Mouse (Mus musculus) midbrain, embryonic 10.5 days (tissue): ENCODE data around the gene Sqor. TPM values are rescaled to one million over a fixed set of nuclear protein-coding genes. Genes with fewer than 3 reads are reported as not detected.
A peak's percentile ranks its signal among the peaks of the same experiment; 100 is the strongest.

Experiments used
- DNase-seq: peaks from one replicate; pipeline ENCODE4 v3.0.0-alpha.2; 2017; ENCODE audit warnings: low spot score
- H3K27ac ChIP-seq: fragments of 300-500 bp; sonication (generic); replicated peaks from 2 replicates; pipeline ENCODE4 v1.5.1; 2016; ENCODE audit warnings: mild to moderate bottlenecking
- H3K27me3 ChIP-seq: fragments of 300-500 bp; sonication (generic); 2 replicates; pipeline ENCODE4 v1.6.1; 2016; ENCODE audit warnings: low read depth, mild to moderate bottlenecking; ENCODE audit not compliant: poor library complexity, severe bottlenecking
- H3K36me3 ChIP-seq: fragments of 300-500 bp; sonication (generic); 2 replicates; pipeline ENCODE4 v1.6.1; 2016; ENCODE audit warnings: mild to moderate bottlenecking, moderate library complexity
- H3K4me1 ChIP-seq: fragments of 300-500 bp; sonication (generic); 2 replicates; pipeline ENCODE4 v1.6.1; 2016
- H3K4me3 ChIP-seq: fragments of 300-500 bp; sonication (generic); 2 replicates; pipeline ENCODE4 v1.5.1; 2016; ENCODE audit warnings: mild to moderate bottlenecking, moderate library complexity
- H3K9me3 ChIP-seq: fragments of 300-500 bp; sonication (generic); replicated peaks from 2 replicates; pipeline ENCODE4 v1.6.1; 2016; ENCODE audit warnings: mild to moderate bottlenecking
- WGBS: fragments of 180-500 bp; shearing (Covaris S2); methylation state at CpG from one replicate; pipeline ENCODE4 v1.1.7; 2016; 5-methylcytosine and 5-hydroxymethylcytosine counted together
- polyA plus RNA-seq: library from polyadenylated mRNA; unstranded; fragments of >200 nt; fragmentation: Nextera tagmentation; extraction: Ambion mirVana; gene quantifications from 2 replicates; pipeline ENCODE4 v1.2.1, GENCODE M21; 2016

The Sqor gene
- polyA plus RNA-seq: 3.1 and 3.2 TPM in 2 replicates

- DNase-seq: peak; percentile 52
- Histone ChIP-seq H3K27ac (peak within 1 kb of the TSS; percentile 63), H3K4me3 (peak within 1 kb of the TSS; percentile 63), H3K4me1 (peaks cover 10% of the 10 kb centered on the region), H3K27me3 (peaks cover 48% of the 10 kb centered on the region), H3K36me3 (no peaks in the 10 kb centered on the region), H3K9me3 (no peaks in the 10 kb centered on the region)
- under 1% methylated on average over 45 of the region's 46 CpGs for WGBS
Measured at GRCm38 (mm10) chr2:122765071-122765793, at the start of gene Sqor. Gene Sqor (plus strand): TSS chr2:122765237.

- Histone ChIP-seq H3K9me3 (no peaks in the 10 kb centered on the region), H3K36me3 (no peaks in the 10 kb centered on the region), H3K27ac (no peak overlapping the region), H3K4me1 (no peaks in the 10 kb centered on the region), H3K27me3 (no peaks in the 10 kb centered on the region), H3K4me3 (no peak overlapping the region)
- WGBS: 87% methylated on average over 3 of the region's 3 CpGs
- DNase-seq: no peak
Measured at GRCm38 (mm10) chr2:122716301-122716842, 48.7 kb upstream of the Sqor start.

- WGBS: 84% methylated on average over 1 of the region's 1 CpGs
- Histone ChIP-seq H3K4me3 (no peak overlapping the region), H3K9me3 (no peaks in the 10 kb centered on the region), H3K36me3 (no peaks in the 10 kb centered on the region), H3K4me1 (no peaks in the 10 kb centered on the region), H3K27me3 (no peaks in the 10 kb centered on the region), H3K27ac (no peak overlapping the region)
- no peak for DNase-seq
Measured at GRCm38 (mm10) chr2:122719232-122719631, 45.8 kb upstream of the Sqor start.

- H3K27ac ChIP-seq: no peak overlapping the region
- H3K4me1 ChIP-seq: no peaks in the 10 kb centered on the region
- H3K4me3 ChIP-seq: no peak overlapping the region
- no peaks in the 10 kb centered on the region for H3K9me3 ChIP-seq
- H3K27me3 ChIP-seq: no peaks in the 10 kb centered on the region
- no peaks in the 10 kb centered on the region for H3K36me3 ChIP-seq
- no peak for DNase-seq
- WGBS: 82% methylated on average over 3 of the region's 3 CpGs
Measured at GRCm38 (mm10) chr2:122720564-122720963, 44.5 kb upstream of the Sqor start.

GRCm38 (mm10) chr2:122725604-122726003 lies 39.4 kb upstream of the Sqor start:
- DNase-seq: peak; percentile 23

GRCm38 (mm10) chr2:122731456-122731855 lies 33.6 kb upstream of the Sqor start:
- no peak for DNase-seq
- H3K27ac ChIP-seq: no peak overlapping the region
- H3K36me3 ChIP-seq: no peaks in the 10 kb centered on the region
- no peaks in the 10 kb centered on the region for H3K9me3 ChIP-seq
- H3K4me1 ChIP-seq: no peaks in the 10 kb centered on the region
- WGBS: 89% methylated on average over 2 of the region's 2 CpGs
- no peak overlapping the region for H3K4me3 ChIP-seq
- H3K27me3 ChIP-seq: peaks cover 11% of the 10 kb centered on the region

More at GRCm38 (mm10) chr2:122725604-122726003, 39.4 kb upstream of the Sqor start:
- Histone ChIP-seq H3K4me3 (no peak overlapping the region), H3K27ac (no peak overlapping the region), H3K9me3 (no peaks in the 10 kb centered on the region), H3K27me3 (no peaks in the 10 kb centered on the region), H3K4me1 (no peaks in the 10 kb centered on the region), H3K36me3 (no peaks in the 10 kb centered on the region)
- WGBS: 61% methylated on average over 10 of the region's 10 CpGs

GRCm38 (mm10) chr2:122737894-122738830 lies 26.9 kb upstream of the Sqor start, which contains the start of gene Bloc1s6:
Gene Bloc1s6 (plus strand): TSS chr2:122738503.
- peak within 1 kb of the TSS; percentile 88 for H3K4me3 ChIP-seq
- H3K9me3 ChIP-seq: no peaks in the 10 kb centered on the region
- DNase-seq: peak; percentile 93
- peak within 1 kb of the TSS; percentile 94 for H3K27ac ChIP-seq
- peaks cover 11% of the 10 kb centered on the region for H3K27me3 ChIP-seq
- 0 out of 2 replicates have a peak, but pooled peaks cover 5% of the 10 kb centered on the region for H3K36me3 ChIP-seq
- 1% methylated on average over 52 of the region's 59 CpGs for WGBS
- H3K4me1 ChIP-seq: peaks cover 16% of the 10 kb centered on the region

- Histone ChIP-seq H3K4me1 (peaks cover 16% of the 10 kb centered on the region), H3K27ac (peak overlapping the region; percentile 94), H3K9me3 (no peaks in the 10 kb centered on the region), H3K36me3 (peaks cover 14% of the 10 kb centered on the region), H3K27me3 (peaks cover 11% of the 10 kb centered on the region), H3K4me3 (peak overlapping the region; percentile 88)
- WGBS: 42% methylated on average over 7 of the region's 7 CpGs
- no peak for DNase-seq
Measured at GRCm38 (mm10) chr2:122739023-122739422, 26.0 kb upstream of the Sqor start.

- no peaks in the 10 kb centered on the region for H3K4me1 ChIP-seq
- 93% methylated on average over 9 of the region's 9 CpGs for WGBS
- no peak overlapping the region for H3K4me3 ChIP-seq
- no peaks in the 10 kb centered on the region for H3K9me3 ChIP-seq
- H3K36me3 ChIP-seq: peaks cover 61% of the 10 kb centered on the region
- no peak for DNase-seq
- no peaks in the 10 kb centered on the region for H3K27me3 ChIP-seq
- no peak overlapping the region for H3K27ac ChIP-seq
Measured at GRCm38 (mm10) chr2:122746461-122746860, 18.6 kb upstream of the Sqor start.

- DNase-seq: peak; percentile 65
- Histone ChIP-seq H3K27me3 (no peaks in the 10 kb centered on the region), H3K4me1 (no peaks in the 10 kb centered on the region), H3K4me3 (no peak overlapping the region), H3K36me3 (0 out of 2 replicates have a peak, but pooled peaks cover under 1% of the 10 kb centered on the region), H3K9me3 (no peaks in the 10 kb centered on the region), H3K27ac (no peak overlapping the region)
- 18% methylated on average over 7 of the region's 7 CpGs for WGBS
Measured at GRCm38 (mm10) chr2:122753739-122754343, 11.2 kb upstream of the Sqor start.

GRCm38 (mm10) chr2:122759791-122760190 lies 5.2 kb upstream of the Sqor start:
- Histone ChIP-seq H3K4me3 (no peak overlapping the region), H3K36me3 (no peaks in the 10 kb centered on the region), H3K9me3 (no peaks in the 10 kb centered on the region), H3K27me3 (peaks cover 19% of the 10 kb centered on the region), H3K27ac (no peak overlapping the region), H3K4me1 (peaks cover under 1% of the 10 kb centered on the region; the same call in 1 of the 2 replicates)
- WGBS: 98% methylated on average over 1 of the region's 1 CpGs
- no peak for DNase-seq

- DNase-seq: no peak
- Histone ChIP-seq H3K27ac (no peak overlapping the region), H3K4me1 (peaks cover 10% of the 10 kb centered on the region), H3K9me3 (no peaks in the 10 kb centered on the region), H3K36me3 (no peaks in the 10 kb centered on the region), H3K27me3 (peaks cover 48% of the 10 kb centered on the region), H3K4me3 (no peak overlapping the region)
- 74% methylated on average over 3 of the region's 3 CpGs for WGBS
Measured at GRCm38 (mm10) chr2:122762991-122763390, 2.0 kb upstream of the Sqor start.
